13 mouse cellular contexts compared by ENCODE assay signal in the genomic region with DNA sequence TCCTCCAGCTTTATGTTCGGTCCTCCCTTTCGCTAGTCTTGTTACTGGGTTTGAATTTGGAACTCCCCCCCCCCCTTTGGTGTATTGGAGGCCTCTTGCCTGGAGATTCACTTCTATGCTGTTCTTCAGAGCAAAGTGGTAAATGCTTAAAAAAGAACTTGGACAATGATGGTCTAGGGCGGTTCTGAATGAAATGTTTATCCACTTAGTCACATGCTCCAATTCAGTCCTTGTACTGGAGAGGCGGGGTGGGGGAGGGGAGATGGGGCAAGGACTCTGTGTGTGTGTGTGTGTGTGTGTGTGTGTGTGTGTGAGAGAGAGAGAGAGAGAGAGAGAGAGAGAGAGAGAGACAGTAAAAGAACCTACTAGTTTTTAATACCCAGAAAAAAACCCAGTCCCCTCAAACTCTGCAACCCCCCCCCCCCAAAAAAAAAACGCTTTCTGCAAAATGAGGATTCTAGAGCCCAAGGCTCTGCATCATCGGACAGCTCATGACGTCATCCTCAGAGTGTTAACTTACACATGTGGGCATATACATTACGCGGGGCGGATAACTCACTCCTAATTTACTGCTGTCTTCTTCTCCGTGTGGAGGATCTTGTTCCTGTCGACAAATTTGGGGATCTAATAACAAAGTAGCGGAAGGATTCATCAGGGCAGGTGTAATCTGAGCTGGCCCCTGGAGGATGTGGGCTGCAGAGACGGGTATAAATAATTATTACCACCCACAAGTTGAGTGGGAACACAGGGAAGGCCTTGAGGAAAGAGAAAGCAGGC. TPM values are rescaled to one million over a fixed set of nuclear protein-coding genes. Genes with fewer than 3 reads are reported as not detected.
DNase-seq lines count a peak whose midpoint lies in the region; ATAC-seq and TF ChIP-seq lines count a peak whose summit lies in the region.
"Had no signal": no experiment of that assay in that cellular context is flagged by ENCODE, and none has a peak within 500 bp of the region (broad histone marks: within the 10 kb centered on the region; RNA-seq: fewer than 3 reads in every experiment).

No protein-coding gene starts in this region.

- no peak overlapping the region for H3K4me2 ChIP-seq in midbrain, embryonic 11.5 days
- no peak overlapping the region for H3K4me2 ChIP-seq in midbrain, embryonic 13.5 days (replicated peaks)
- peak overlapping the region; percentile 50; the same call in 1 of the 2 replicates for H3K4me2 ChIP-seq in limb, embryonic 12.5 days
- H3K4me2 ChIP-seq in stomach, postnatal 0 days (replicated peaks; ENCODE audit: low read depth): peak overlapping the region; percentile 47

- H3K27ac ChIP-seq in midbrain, embryonic 11.5 days (ENCODE audit: low read depth, low read length): no peak overlapping the region
- no peak overlapping the region for H3K27ac ChIP-seq in midbrain, embryonic 13.5 days
- no peak overlapping the region for H3K27ac ChIP-seq in limb, embryonic 12.5 days
- peak overlapping the region; percentile 31; the same call in 1 of the 2 replicates for H3K27ac ChIP-seq in stomach, postnatal 0 days (replicated peaks)

- peak; percentile 25 for DNase-seq in adrenal gland, postnatal 25 days
- no peak for DNase-seq in adrenal gland, postnatal 10 days
- peak; percentile 77 for DNase-seq in midbrain, embryonic 11.5 days (ENCODE audit: low spot score, missing footprints)
- DNase-seq in stomach, postnatal 0 days (ENCODE audit: low spot score): no peak
- no peak for DNase-seq in right cerebral cortex, postnatal 36 days (ENCODE audit: low spot score in 2 of 2)
- no peak for DNase-seq in urinary bladder, postnatal 25 days (ENCODE audit: low spot score)
- DNase-seq: cerebellum, adult 11 months had no signal

- no peak overlapping the region for H3K4me3 ChIP-seq in midbrain, embryonic 11.5 days (ENCODE audit: low read depth, low read length)
- no peak overlapping the region for H3K4me3 ChIP-seq in midbrain, embryonic 13.5 days (replicated peaks)
- no peak overlapping the region for H3K4me3 ChIP-seq in limb, embryonic 12.5 days (replicated peaks)
- peak overlapping the region; percentile 17 for H3K4me3 ChIP-seq in stomach, postnatal 0 days (ENCODE audit: low read depth, low read length)

- no peaks in the 10 kb centered on the region for H3K36me3 ChIP-seq in midbrain, embryonic 11.5 days (ENCODE audit: control insufficient read depth, insufficient read depth, low read length)
- no peaks in the 10 kb centered on the region for H3K36me3 ChIP-seq in midbrain, embryonic 13.5 days
- H3K36me3 ChIP-seq in limb, embryonic 12.5 days: no peaks in the 10 kb centered on the region
- no peaks in the 10 kb centered on the region for H3K36me3 ChIP-seq in stomach, postnatal 0 days (ENCODE audit: control insufficient read depth, insufficient read depth, low read length)

- no peak for TF ChIP-seq CTCF in stomach, postnatal 0 days (IDR thresholded peaks at IDR 0.05; ENCODE audit: low read depth)

- ATAC-seq in midbrain, embryonic 11.5 days (ENCODE audit: low FRiP score): no peak
- ATAC-seq in midbrain, embryonic 13.5 days: no peak
- ATAC-seq in limb, embryonic 12.5 days (ENCODE audit: insufficient number of reproducible peaks, insufficient read depth, low FRiP score, low TSS enrichment, low read depth): no peak
- ATAC-seq in stomach, postnatal 0 days (ENCODE audit: low FRiP score, low TSS enrichment): peak; percentile 70; the same call in 1 of the 2 replicates

- H3K4me1 ChIP-seq in midbrain, embryonic 11.5 days (ENCODE audit: control insufficient read depth, insufficient read depth, low read length): peaks cover 3% of the 10 kb centered on the region; the same call in 1 of the 2 replicates
- H3K4me1 ChIP-seq in midbrain, embryonic 13.5 days (replicated peaks): peaks cover 8% of the 10 kb centered on the region
- peaks cover 17% of the 10 kb centered on the region for H3K4me1 ChIP-seq in limb, embryonic 12.5 days (replicated peaks)
- H3K4me1 ChIP-seq in stomach, postnatal 0 days (replicated peaks; ENCODE audit: control insufficient read depth, insufficient read depth): 0 out of 2 replicates have a peak, but pooled peaks cover 3% of the 10 kb centered on the region

- 64% methylated on average over 14 of the region's 14 CpGs for WGBS in midbrain, embryonic 11.5 days
- 68% methylated on average over 14 of the region's 14 CpGs for WGBS in midbrain, embryonic 13.5 days
- WGBS in limb, embryonic 12.5 days: 22% methylated on average over 14 of the region's 14 CpGs
- 34% methylated on average over 14 of the region's 14 CpGs for WGBS in stomach, postnatal 0 days

- no peak for TF ChIP-seq EP300 in stomach, postnatal 0 days (optimal IDR thresholded peaks at IDR 0.05)

- peaks cover 15% of the 10 kb centered on the region for H3K27me3 ChIP-seq in midbrain, embryonic 11.5 days (ENCODE audit: control insufficient read depth, insufficient read depth, low read length)
- peaks cover 32% of the 10 kb centered on the region for H3K27me3 ChIP-seq in midbrain, embryonic 13.5 days
- H3K27me3 ChIP-seq in limb, embryonic 12.5 days: peaks cover 91% of the 10 kb centered on the region
- no peaks in the 10 kb centered on the region; the same call in 1 of the 2 replicates for H3K27me3 ChIP-seq in stomach, postnatal 0 days (ENCODE audit: control insufficient read depth, insufficient read depth, low read length)

- H3K9me3 ChIP-seq in midbrain, embryonic 11.5 days (ENCODE audit: control insufficient read depth, low read length): no peaks in the 10 kb centered on the region
- H3K9me3 ChIP-seq in midbrain, embryonic 13.5 days: no peaks in the 10 kb centered on the region
- no peaks in the 10 kb centered on the region for H3K9me3 ChIP-seq in limb, embryonic 12.5 days
- H3K9me3 ChIP-seq in stomach, postnatal 0 days (ENCODE audit: control insufficient read depth, low read length): no peaks in the 10 kb centered on the region

- no peak overlapping the region for H3K9ac ChIP-seq in midbrain, embryonic 11.5 days (ENCODE audit: low read length)
- H3K9ac ChIP-seq in midbrain, embryonic 13.5 days (replicated peaks): no peak overlapping the region
- H3K9ac ChIP-seq in limb, embryonic 12.5 days (replicated peaks): no peak overlapping the region
- H3K9ac ChIP-seq in stomach, postnatal 0 days (ENCODE audit: low read length): no peak overlapping the region
- H3K9ac ChIP-seq: forebrain, postnatal 0 days had no signal

RNA-seq across cellular contexts. Expression of a gene that starts 42.9 kb away (rescaled TPM):
- not detected in 2 replicates for total RNA-seq in adrenal gland, postnatal 25 days (2021)
- not detected for total RNA-seq in adrenal gland, postnatal 10 days (2021)
- polyA plus RNA-seq in midbrain, embryonic 11.5 days (2014; fragmentation: Nextera tagmentation; extraction: Ambion mirVana): not detected in 2 replicates
- not detected in 2 replicates for polyA plus RNA-seq in midbrain, embryonic 13.5 days (2015; fragmentation: Nextera tagmentation; extraction: Ambion mirVana)
- polyA plus RNA-seq in limb, embryonic 12.5 days (2016; fragmentation: Nextera tagmentation; extraction: Ambion mirVana): not detected in 2 replicates
- polyA plus RNA-seq in stomach, postnatal 0 days (2015; fragmentation: Nextera tagmentation; extraction: Ambion mirVana): 0.06 TPM in 1 of 2 replicates, not detected in the other
- total RNA-seq: forebrain, postnatal 0 days; heart, postnatal 4 days; left cerebral cortex, postnatal 10 days had no signal
- polyA plus RNA-seq: forebrain, postnatal 0 days; midbrain, embryonic 16.5 days had no signal

RNA-seq across cellular contexts. Expression of a gene that starts 56.0 kb away (rescaled TPM):
- 6.7 and 7.4 TPM in 2 replicates for total RNA-seq in adrenal gland, postnatal 25 days (2021)
- total RNA-seq in adrenal gland, postnatal 10 days (2021): 1 to 10 TPM; 4.7 to 7.6 TPM
- polyA plus RNA-seq in midbrain, embryonic 11.5 days (2014; fragmentation: Nextera tagmentation; extraction: Ambion mirVana): 1.2 and 1.3 TPM in 2 replicates
- polyA plus RNA-seq in midbrain, embryonic 13.5 days (2015; fragmentation: Nextera tagmentation; extraction: Ambion mirVana): 3.4 and 4.0 TPM in 2 replicates
- 0.31 and 0.37 TPM in 2 replicates for polyA plus RNA-seq in limb, embryonic 12.5 days (2016; fragmentation: Nextera tagmentation; extraction: Ambion mirVana)
- 0.45 and 0.56 TPM in 2 replicates for polyA plus RNA-seq in stomach, postnatal 0 days (2015; fragmentation: Nextera tagmentation; extraction: Ambion mirVana)

RNA-seq across cellular contexts. Expression of a gene that starts 58.1 kb away (rescaled TPM):
- total RNA-seq in adrenal gland, postnatal 25 days (2021): 24.0 and 25.6 TPM in 2 replicates
- 10 to 100 TPM; 16.3 to 16.7 TPM for total RNA-seq in adrenal gland, postnatal 10 days (2021)
- polyA plus RNA-seq in midbrain, embryonic 11.5 days (2014; fragmentation: Nextera tagmentation; extraction: Ambion mirVana): not detected in 2 replicates
- polyA plus RNA-seq in midbrain, embryonic 13.5 days (2015; fragmentation: Nextera tagmentation; extraction: Ambion mirVana): 0.19 and 0.28 TPM in 2 replicates
- 5.1 and 6.0 TPM in 2 replicates for polyA plus RNA-seq in limb, embryonic 12.5 days (2016; fragmentation: Nextera tagmentation; extraction: Ambion mirVana)
- polyA plus RNA-seq in stomach, postnatal 0 days (2015; fragmentation: Nextera tagmentation; extraction: Ambion mirVana): 12.2 and 13.4 TPM in 2 replicates
- total RNA-seq: forebrain, postnatal 0 days; left cerebral cortex, postnatal 10 days had no signal
- polyA plus RNA-seq: forebrain, postnatal 0 days had no signal

Comparison
In these comparisons a context has a peak if more than half of its experiments do, and no peak if none do; other contexts are left out.
1. DNase-seq: peak in adrenal gland, postnatal 25 days (single experiment) and midbrain, embryonic 11.5 days (single experiment); none in adrenal gland, postnatal 10 days (single experiment), stomach, postnatal 0 days (single experiment), right cerebral cortex, postnatal 36 days (0 of 2) and urinary bladder, postnatal 25 days (single experiment).
2. H3K4me2 ChIP-seq: peak in limb, embryonic 12.5 days (single experiment) and stomach, postnatal 0 days (single experiment); none in midbrain, embryonic 11.5 days (single experiment) and midbrain, embryonic 13.5 days (single experiment).